Mouse (Mus musculus) thymus, postnatal 14 days (tissue): ENCODE results near the gene Slc6a21.
A peak's percentile ranks its signal among the peaks of the same experiment; 100 is the strongest.

ENCODE experiments used
- DNase-seq: peaks from one replicate; pipeline ENCODE4 v3.0.0; 2021

Gene Slc6a21

GRCm38 (mm10) chr7:45322245-45322644, 44.9 kb downstream of the Slc6a21 start:
- no peak for DNase-seq

- no peak for DNase-seq
Measured at GRCm38 (mm10) chr7:45323069-45323468, 45.8 kb downstream of the Slc6a21 start.

GRCm38 (mm10) chr7:45325800-45326199, 48.5 kb downstream of the Slc6a21 start:
- no peak for DNase-seq

- no peak for DNase-seq
Measured at GRCm38 (mm10) chr7:45328841-45329475, 51.6 kb downstream of the Slc6a21 start.

GRCm38 (mm10) chr7:45331502-45331901, 54.2 kb downstream of the Slc6a21 start:
- DNase-seq, result no peak

- DNase-seq, result peak; percentile 77
Measured at GRCm38 (mm10) chr7:45332685-45333425, 55.5 kb downstream of the Slc6a21 start.

- peak; percentile 93 for DNase-seq
Measured at GRCm38 (mm10) chr7:45333431-45333982, 56.2 kb downstream of the Slc6a21 start, which contains the start of gene Trpm4. Gene Trpm4 (minus strand): TSS chr7:45333780.

- no peak for DNase-seq
Measured at GRCm38 (mm10) chr7:45334605-45335004, 57.3 kb downstream of the Slc6a21 start.

- no peak for DNase-seq
Measured at GRCm38 (mm10) chr7:45335056-45335455, 57.7 kb downstream of the Slc6a21 start, which contains the start of gene Hrc. Gene Hrc (plus strand): TSS chr7:45335290.

GRCm38 (mm10) chr7:45336319-45336718, 59.0 kb downstream of the Slc6a21 start:
- no peak for DNase-seq

GRCm38 (mm10) chr7:45337469-45337868, 60.2 kb downstream of the Slc6a21 start:
- no peak for DNase-seq

GRCm38 (mm10) chr7:45338161-45338911, 61.0 kb downstream of the Slc6a21 start:
- DNase-seq, result peak; percentile 61
